Mouse (Mus musculus) macrophage (primary cell): ENCODE measurements around the gene Pttg1ip. TPM values are rescaled to one million over a fixed set of nuclear protein-coding genes. Genes with fewer than 3 reads are reported as not detected.
A peak's percentile ranks its signal among the peaks of the same experiment; 100 is the strongest.

Experiments used
- H3K27ac ChIP-seq: fragments of 350-480 bp; formaldehyde crosslinking; 2 replicates; pipeline ENCODE4 v1.9.0; 2021
- H3K36me3 ChIP-seq: fragments of 350-480 bp; formaldehyde crosslinking; 2 replicates; pipeline ENCODE4 v1.9.0; 2021; ENCODE audit errors: inconsistent target
- H3K4me3 ChIP-seq: fragments of 350-480 bp; formaldehyde crosslinking; 2 replicates; pipeline ENCODE4 v1.9.0; 2021; ENCODE audit errors: inconsistent target
- H3K79me2 ChIP-seq: fragments of 350-480 bp; formaldehyde crosslinking; 2 replicates; pipeline ENCODE4 v1.9.0; 2021; ENCODE audit errors: inconsistent target
- WGBS: methylation state at CpG from one replicate; pipeline ENCODE4 v1.1.7; 2026; ENCODE audit warnings: inconsistent platforms; ENCODE audit not compliant: missing documents; 5-methylcytosine and 5-hydroxymethylcytosine counted together
- polyA plus RNA-seq: library from polyadenylated mRNA; stranded (reverse); fragments of 250-400 nt; gene quantifications from 3 replicates; pipeline ENCODE4 v1.2.4, GENCODE M21; 2018; ENCODE audit warnings: inconsistent platforms

The Pttg1ip gene
- polyA plus RNA-seq, 1 experiment from 2014 or later, result 102 TPM

- peaks cover 7% of the 10 kb centered on the region; the same call in 1 of the 2 replicates for H3K36me3 ChIP-seq
- 0 out of 2 replicates have a peak overlapping the region, but pooled peaks have one; percentile 25 for H3K27ac ChIP-seq
Measured at GRCm38 (mm10) chr10:77626591-77626990, 45.1 kb downstream of the Pttg1ip start.

DNA sequence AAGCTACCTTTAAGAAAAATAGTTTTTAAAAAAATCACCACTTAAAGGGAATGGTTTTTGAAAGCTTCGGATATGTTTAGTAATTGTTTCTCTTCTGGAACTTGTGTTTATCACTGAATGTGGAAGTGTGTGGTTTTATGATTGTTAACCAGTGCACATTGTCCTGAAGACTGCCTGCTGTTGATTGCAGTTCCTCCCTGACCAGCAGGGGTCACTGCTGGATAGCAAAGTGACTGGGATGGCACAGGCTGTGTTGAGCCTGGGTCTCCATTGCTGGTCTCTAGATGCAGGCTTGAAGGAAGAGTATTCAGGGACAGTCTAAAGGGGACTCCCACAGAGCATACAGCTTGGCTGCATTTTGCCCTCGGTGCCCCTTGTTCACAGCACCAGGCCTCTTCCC is 46.0 kb downstream of the Pttg1ip start:
- Histone ChIP-seq H3K4me3 (no peak overlapping the region), H3K79me2 (peaks cover 99% of the 10 kb centered on the region), H3K36me3 (peaks cover 13% of the 10 kb centered on the region), H3K27ac (no peak overlapping the region)
- WGBS, result 27% methylated on average over 2 of the region's 2 CpGs

More at GRCm38 (mm10) chr10:77626591-77626990, 45.1 kb downstream of the Pttg1ip start:
- Histone ChIP-seq H3K4me3 (no peak overlapping the region), H3K79me2 (peaks cover 91% of the 10 kb centered on the region)
- 23% methylated on average over 7 of the region's 7 CpGs for WGBS

DNA sequence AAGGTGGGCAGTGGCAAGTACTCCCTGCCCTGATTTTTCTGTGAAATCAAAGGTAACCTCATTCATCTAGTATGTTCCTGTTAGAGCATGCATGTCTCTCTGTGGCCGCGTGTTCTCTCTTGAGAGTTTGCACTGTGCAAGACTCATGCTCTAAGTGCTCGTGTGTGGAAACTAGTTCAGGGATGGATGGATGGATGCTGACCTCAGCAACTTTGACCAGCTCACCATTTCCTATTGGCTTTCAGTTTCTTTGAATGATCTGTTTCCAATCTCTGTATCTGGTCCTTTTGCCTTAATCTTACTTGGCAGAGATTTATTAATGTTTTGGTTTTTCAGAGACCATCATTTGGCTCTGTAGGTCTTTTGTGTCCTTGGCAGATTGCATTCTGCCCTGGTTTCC is 47.6 kb downstream of the Pttg1ip start:
- Histone ChIP-seq H3K36me3 (peaks cover 22% of the 10 kb centered on the region), H3K79me2 (peaks cover 99% of the 10 kb centered on the region), H3K27ac (no peak overlapping the region), H3K4me3 (no peak overlapping the region)
- WGBS, result 100% methylated on average over 3 of the region's 3 CpGs

- 100% methylated on average over 1 of the region's 1 CpGs for WGBS
- H3K79me2 ChIP-seq, result peaks cover 99% of the 10 kb centered on the region
- H3K36me3 ChIP-seq, result peaks cover 22% of the 10 kb centered on the region
- H3K27ac ChIP-seq, result no peak overlapping the region
- H3K4me3 ChIP-seq, result no peak overlapping the region
Measured at GRCm38 (mm10) chr10:77629970-77630369, 48.5 kb downstream of the Pttg1ip start.

DNA sequence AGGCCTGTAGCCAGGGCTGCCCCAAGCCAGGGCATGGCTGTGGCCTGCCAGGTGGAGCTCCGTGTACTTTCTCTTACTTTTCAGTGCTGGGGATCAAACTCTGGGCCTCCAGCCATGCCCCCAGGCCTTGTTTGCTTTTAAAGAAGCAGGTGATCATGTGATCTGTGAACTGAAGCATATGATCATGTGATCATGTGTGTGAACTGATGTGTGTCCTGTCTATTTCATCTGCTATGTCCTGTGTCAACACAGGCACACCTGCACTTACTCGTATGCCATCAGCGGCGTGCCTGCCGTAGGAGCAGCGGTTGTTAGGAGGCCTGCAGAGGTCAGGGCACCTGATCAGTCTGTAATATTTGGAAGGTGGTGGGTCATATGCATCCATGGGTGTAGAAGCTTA is 52.5 kb downstream of the Pttg1ip start:
- Histone ChIP-seq H3K27ac (no peak overlapping the region), H3K4me3 (no peak overlapping the region), H3K79me2 (peaks cover 99% of the 10 kb centered on the region), H3K36me3 (peaks cover 50% of the 10 kb centered on the region)
- WGBS, result 93% methylated on average over 6 of the region's 6 CpGs

- peaks cover 51% of the 10 kb centered on the region for H3K36me3 ChIP-seq
- WGBS, result 48% methylated on average over 10 of the region's 13 CpGs
- peaks cover 99% of the 10 kb centered on the region for H3K79me2 ChIP-seq
- H3K27ac ChIP-seq, result no peak overlapping the region
- H3K4me3 ChIP-seq, result no peak overlapping the region
Measured at GRCm38 (mm10) chr10:77634452-77635231, 53.1 kb downstream of the Pttg1ip start.

- H3K36me3 ChIP-seq, result peaks cover 56% of the 10 kb centered on the region
- no peak overlapping the region for H3K4me3 ChIP-seq
- H3K27ac ChIP-seq, result no peak overlapping the region
- peaks cover 99% of the 10 kb centered on the region for H3K79me2 ChIP-seq
- WGBS, result 95% methylated on average over 7 of the region's 7 CpGs
Measured at GRCm38 (mm10) chr10:77636234-77636922, 54.9 kb downstream of the Pttg1ip start.

GRCm38 (mm10) chr10:77638956-77639355 is 57.4 kb downstream of the Pttg1ip start:
- Histone ChIP-seq H3K36me3 (peaks cover 60% of the 10 kb centered on the region), H3K27ac (no peak overlapping the region), H3K79me2 (peaks cover 76% of the 10 kb centered on the region), H3K4me3 (no peak overlapping the region)
- WGBS, result 95% methylated on average over 6 of the region's 6 CpGs

- Histone ChIP-seq H3K27ac (no peak overlapping the region), H3K79me2 (peaks cover 34% of the 10 kb centered on the region), H3K36me3 (peaks cover 62% of the 10 kb centered on the region), H3K4me3 (no peak overlapping the region)
- WGBS, result 42% methylated on average over 7 of the region's 7 CpGs
Measured at GRCm38 (mm10) chr10:77643160-77643559, 61.6 kb downstream of the Pttg1ip start.

- no peak overlapping the region for H3K4me3 ChIP-seq
- 50% methylated on average over 5 of the region's 5 CpGs for WGBS
- peaks cover 53% of the 10 kb centered on the region for H3K36me3 ChIP-seq
- peaks cover 10% of the 10 kb centered on the region; the same call in 1 of the 2 replicates for H3K79me2 ChIP-seq
- no peak overlapping the region for H3K27ac ChIP-seq
Measured at GRCm38 (mm10) chr10:77645571-77645970, 64.1 kb downstream of the Pttg1ip start.

GRCm38 (mm10) chr10:77647461-77647860 is 65.9 kb downstream of the Pttg1ip start:
- no peak overlapping the region for H3K4me3 ChIP-seq
- 37% methylated on average over 1 of the region's 1 CpGs for WGBS
- H3K79me2 ChIP-seq, result no peaks in the 10 kb centered on the region
- peaks cover 38% of the 10 kb centered on the region for H3K36me3 ChIP-seq
- no peak overlapping the region for H3K27ac ChIP-seq

GRCm38 (mm10) chr10:77647901-77648300 is 66.4 kb downstream of the Pttg1ip start:
- no peaks in the 10 kb centered on the region for H3K79me2 ChIP-seq
- H3K36me3 ChIP-seq, result peaks cover 34% of the 10 kb centered on the region
- H3K4me3 ChIP-seq, result no peak overlapping the region
- 93% methylated on average over 8 of the region's 8 CpGs for WGBS
- no peak overlapping the region for H3K27ac ChIP-seq
